Comparison of ENCODE assay signal across 11 mouse cellular contexts in genomic region chr7:29416906-29417305, GRCm38 (mm10).
DNase-seq lines count a peak whose midpoint lies in the region; ATAC-seq and TF ChIP-seq lines count a peak whose summit lies in the region.
"Had no signal": no experiment of that assay in that cellular context is flagged by ENCODE, and none has a peak within 500 bp of the region (broad histone marks: within the 10 kb centered on the region; RNA-seq: fewer than 3 reads in every experiment).

No protein-coding gene starts in this region.

- peak overlapping the region; percentile 77 for H3K27ac ChIP-seq in forebrain, embryonic 10.5 days
- no peak overlapping the region for H3K27ac ChIP-seq in forebrain, embryonic 15.5 days (replicated peaks)
- no peak overlapping the region for H3K27ac ChIP-seq in cerebellum, adult 2 months (ENCODE audit: insufficient read depth, low read length)
- H3K27ac ChIP-seq: hindbrain, embryonic 14.5 days had no signal

- H3K4me3 ChIP-seq in forebrain, embryonic 10.5 days: peak overlapping the region; percentile 15; the same call in 1 of the 2 replicates
- H3K4me3 ChIP-seq in forebrain, embryonic 15.5 days: no peak overlapping the region
- no peak overlapping the region for H3K4me3 ChIP-seq in cerebellum, adult 2 months (replicated peaks; ENCODE audit: insufficient read depth, low read depth, low read length)
- H3K4me3 ChIP-seq: megakaryocyte, embryonic 14.5 days had no signal

- no peak for TF ChIP-seq POLR2A in cerebellum, adult 2 months (IDR thresholded peaks at IDR 0.05; ENCODE audit: borderline replicate concordance, insufficient read depth, low read length)

- H3K27me3 ChIP-seq in forebrain, embryonic 10.5 days (ENCODE audit: poor library complexity, severe bottlenecking): no peaks in the 10 kb centered on the region
- H3K27me3 ChIP-seq in forebrain, embryonic 15.5 days: no peaks in the 10 kb centered on the region
- no peaks in the 10 kb centered on the region for H3K27me3 ChIP-seq in cerebellum, adult 2 months (ENCODE audit: control insufficient read depth, insufficient read depth, low read length)

- intact Hi-C loops in heart, postnatal 25 days (cut with DNase I): no loop called here

- no peaks in the 10 kb centered on the region for H3K9me3 ChIP-seq in forebrain, embryonic 10.5 days
- H3K9me3 ChIP-seq in forebrain, embryonic 15.5 days: no peaks in the 10 kb centered on the region

- no peaks in the 10 kb centered on the region for H3K36me3 ChIP-seq in forebrain, embryonic 10.5 days (replicated peaks)
- H3K36me3 ChIP-seq in forebrain, embryonic 15.5 days: no peaks in the 10 kb centered on the region

- DNase-seq in forebrain, embryonic 10.5 days (ENCODE audit: extremely low spot score, low spot score): no peak
- DNase-seq in 3T3-L1 (ENCODE audit: low read depth, low spot score) (peak; percentile 24), ZHBTc4 (ENCODE audit: low read depth, low spot score) (peak; percentile 82)
- peak; percentile 67 for DNase-seq in lung, postnatal 10 days
- DNase-seq in heart, postnatal 25 days (ENCODE audit: low spot score): no peak
- DNase-seq in cerebellum, adult 2 months: no peak
- DNase-seq in T-cell, adult 2 months (ENCODE audit: low spot score): no peak
- DNase-seq: cerebellum, postnatal 36 days had no signal

- no peak for TF ChIP-seq CTCF in cerebellum, adult 2 months (IDR thresholded peaks at IDR 0.05; ENCODE audit: borderline replicate concordance, insufficient read depth, low read depth, low read length)

- WGBS in forebrain, embryonic 10.5 days: 39% methylated on average over 2 of the region's 2 CpGs
- 22% methylated on average over 2 of the region's 2 CpGs for WGBS in forebrain, embryonic 15.5 days
- WGBS in cerebellum, adult 2 months: 70% methylated on average over 2 of the region's 2 CpGs

- peaks cover 72% of the 10 kb centered on the region for H3K4me1 ChIP-seq in forebrain, embryonic 10.5 days
- H3K4me1 ChIP-seq in forebrain, embryonic 15.5 days: peaks cover 32% of the 10 kb centered on the region
- peaks cover 13% of the 10 kb centered on the region for H3K4me1 ChIP-seq in cerebellum, adult 2 months (ENCODE audit: control insufficient read depth, insufficient read depth, low read length)

- H3K9ac ChIP-seq in forebrain, embryonic 15.5 days (replicated peaks): no peak overlapping the region
- H3K9ac ChIP-seq: hindbrain, embryonic 14.5 days had no signal

- no peak overlapping the region for H3K4me2 ChIP-seq in forebrain, embryonic 15.5 days (replicated peaks)
- H3K4me2 ChIP-seq: hindbrain, embryonic 14.5 days had no signal

- no peak for ATAC-seq in forebrain, embryonic 15.5 days (replicated peaks)

Comparison
In these comparisons a context has a peak if more than half of its experiments do, and no peak if none do; other contexts are left out.
1. DNase-seq: peak in 3T3-L1 (single experiment), ZHBTc4 (single experiment) and lung, postnatal 10 days (single experiment); none in forebrain, embryonic 10.5 days (single experiment), heart, postnatal 25 days (single experiment), cerebellum, adult 2 months (0 of 2) and T-cell, adult 2 months (single experiment).